Mouse (Mus musculus): ENCODE data around the gene Hormad2.

Hormad2 gene

GRCm38 (mm10) chr11:4340109-4340779 lies 100.7 kb downstream of the Hormad2 start:
- no peak for DNase-seq (ENCODE audit: low spot score)

- DNase-seq (ENCODE audit: low spot score) = no peak
Observed at GRCm38 (mm10) chr11:4339275-4339674, 101.6 kb downstream of the Hormad2 start.

DNA sequence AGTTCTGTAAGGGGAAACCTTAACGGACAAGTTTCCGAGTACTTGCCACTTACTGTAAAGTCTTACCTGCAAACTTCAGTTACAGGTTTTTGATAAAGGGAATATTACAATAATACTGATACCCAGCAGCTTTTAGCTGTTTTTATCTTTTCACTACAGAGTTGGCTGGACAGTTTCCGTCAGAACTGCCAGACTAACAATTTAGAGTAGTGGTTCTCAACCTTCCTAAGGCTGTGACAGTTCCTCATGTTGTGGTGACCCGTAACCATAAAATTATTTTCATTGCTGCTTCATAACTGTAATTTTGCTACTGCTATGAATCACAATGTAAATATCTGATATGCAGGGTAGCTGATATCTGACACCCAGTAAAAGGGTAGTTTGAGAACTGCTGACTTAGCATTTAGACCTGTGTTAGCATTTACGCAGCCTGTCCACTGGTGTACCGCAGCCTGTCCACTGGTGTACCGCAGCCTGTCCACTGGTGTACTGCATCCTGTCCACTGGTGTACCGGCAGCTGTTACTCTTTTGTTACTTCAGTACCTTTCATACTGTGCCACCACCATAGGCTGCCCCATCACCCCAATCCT lies 104.1 kb downstream of the Hormad2 start:
- DNase-seq (ENCODE audit: low spot score) = no peak

GRCm38 (mm10) chr11:4335810-4336692 lies 104.9 kb downstream of the Hormad2 start:
- no peak for DNase-seq (ENCODE audit: low spot score)

DNA sequence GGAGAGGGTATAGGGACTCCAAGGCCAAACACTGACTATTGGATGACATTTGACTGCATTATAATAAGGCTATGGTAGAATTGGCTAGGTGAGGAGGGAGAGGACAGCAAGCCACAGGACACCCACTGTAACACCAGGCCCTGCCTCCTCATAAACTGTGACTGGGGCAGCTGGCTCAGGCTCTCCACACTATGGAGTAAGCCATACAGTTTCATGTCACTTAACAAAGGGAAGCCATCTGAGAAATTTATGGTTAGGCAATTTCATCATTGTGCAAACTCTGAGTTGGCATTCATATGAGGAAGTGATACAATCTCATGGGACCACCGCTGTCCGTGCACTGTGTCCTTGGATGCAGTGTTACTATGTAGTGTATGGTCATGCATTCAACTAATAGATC lies 107.9 kb downstream of the Hormad2 start:
- DNase-seq (ENCODE audit: low spot score) = no peak

GRCm38 (mm10) chr11:4328188-4328587 lies 112.7 kb downstream of the Hormad2 start:
- no peak for DNase-seq (ENCODE audit: low spot score)

GRCm38 (mm10) chr11:4323481-4323880 lies 117.4 kb downstream of the Hormad2 start:
- DNase-seq (ENCODE audit: low spot score) = no peak

DNA sequence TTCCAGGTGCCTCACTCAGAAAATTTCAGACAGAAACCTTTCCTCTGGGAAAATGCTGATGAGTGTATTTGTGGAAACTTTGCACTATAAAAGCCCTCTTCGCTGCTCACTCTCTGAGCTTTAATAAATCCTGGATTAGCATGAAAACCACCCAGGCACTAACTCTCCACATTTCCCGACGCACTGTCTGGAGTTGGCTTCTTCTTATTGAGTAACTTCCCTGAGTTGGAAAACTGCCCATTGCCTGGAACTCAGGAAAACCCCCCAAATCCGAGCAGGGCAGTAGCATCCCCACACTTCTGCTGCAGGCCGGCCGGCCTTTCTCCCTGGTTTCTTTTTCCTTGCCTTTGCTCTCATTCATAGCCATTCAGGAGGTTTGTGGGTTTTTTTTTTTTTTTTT lies 118.0 kb downstream of the Hormad2 start:
- no peak for DNase-seq (ENCODE audit: low spot score)

DNA sequence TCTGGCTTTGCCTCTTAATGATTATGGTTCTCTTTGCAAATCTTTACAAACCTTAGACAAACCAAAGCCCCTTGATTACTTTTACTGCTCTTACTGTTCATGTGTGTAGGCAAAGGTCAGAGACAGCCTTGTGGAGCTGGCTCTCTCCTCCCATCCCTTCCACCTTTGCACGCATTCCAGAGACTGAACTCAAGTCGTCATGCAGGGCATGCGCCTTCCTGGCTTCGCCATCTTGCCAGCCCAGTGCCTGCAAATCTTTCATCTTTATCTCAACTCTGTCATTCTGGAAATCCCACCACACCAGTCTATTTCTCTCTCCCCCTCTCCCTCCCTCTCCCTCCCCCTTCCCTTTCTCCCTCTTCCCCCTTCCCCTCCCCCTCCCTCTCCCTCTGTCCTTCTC lies 120.0 kb downstream of the Hormad2 start:
- no peak for DNase-seq (ENCODE audit: low spot score)

DNA sequence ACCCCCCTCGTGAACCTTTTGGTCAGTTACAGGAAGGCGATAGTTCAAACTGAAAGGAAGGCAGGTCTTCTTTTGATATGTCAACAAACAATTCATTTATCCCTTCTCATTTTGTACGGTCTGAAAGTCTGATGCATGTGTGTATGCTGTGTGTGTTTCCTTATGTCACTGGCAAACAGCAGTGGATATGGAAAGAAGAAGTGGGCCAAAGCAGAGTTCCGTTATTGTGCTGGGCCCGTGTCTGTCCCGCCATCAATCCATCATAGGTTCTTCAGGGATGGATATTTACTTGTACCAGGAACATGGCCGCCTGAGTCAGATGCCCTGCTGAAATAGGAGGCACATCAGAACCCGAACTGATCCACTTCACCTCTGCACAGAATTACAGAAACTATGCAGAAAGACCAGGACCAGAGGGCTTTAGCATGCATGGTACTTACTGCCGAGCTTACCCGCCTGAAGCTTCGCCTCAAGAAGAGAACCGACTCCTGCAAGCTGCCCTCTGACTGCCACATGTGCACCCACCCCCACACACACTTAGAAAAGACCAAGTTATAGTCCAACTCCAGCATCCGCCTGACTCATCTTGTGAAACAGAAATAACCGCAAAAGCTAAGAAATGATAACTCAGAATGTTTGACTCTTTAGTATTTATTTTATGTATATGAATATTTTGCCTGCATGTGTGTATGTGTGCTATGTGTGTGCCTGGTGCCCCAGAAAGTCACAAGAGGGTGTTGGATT lies 121.5 kb downstream of the Hormad2 start:
- no peak for DNase-seq (ENCODE audit: low spot score)

GRCm38 (mm10) chr11:4318011-4318410 lies 122.9 kb downstream of the Hormad2 start:
- no peak for DNase-seq (ENCODE audit: low spot score)

DNA sequence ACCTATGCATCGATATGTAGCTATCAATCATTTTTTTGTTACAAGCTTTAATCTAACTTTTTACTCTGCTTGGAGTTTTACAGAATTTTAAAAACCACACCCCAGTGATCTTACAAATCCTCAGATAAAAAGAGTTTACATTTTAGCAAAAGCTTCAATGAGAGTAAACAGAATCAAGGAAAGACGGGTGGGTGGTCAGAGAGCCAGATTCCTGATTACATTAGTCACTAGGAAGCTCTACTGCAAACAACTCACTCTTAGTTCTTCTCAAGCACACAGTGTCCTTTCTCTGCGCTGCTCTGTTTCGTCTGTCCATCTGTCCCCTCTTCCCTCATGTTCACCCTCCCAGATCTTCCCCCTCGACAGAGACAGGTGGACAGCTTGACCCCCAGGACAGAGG lies 123.6 kb downstream of the Hormad2 start:
- DNase-seq (ENCODE audit: low spot score) = no peak

DNA sequence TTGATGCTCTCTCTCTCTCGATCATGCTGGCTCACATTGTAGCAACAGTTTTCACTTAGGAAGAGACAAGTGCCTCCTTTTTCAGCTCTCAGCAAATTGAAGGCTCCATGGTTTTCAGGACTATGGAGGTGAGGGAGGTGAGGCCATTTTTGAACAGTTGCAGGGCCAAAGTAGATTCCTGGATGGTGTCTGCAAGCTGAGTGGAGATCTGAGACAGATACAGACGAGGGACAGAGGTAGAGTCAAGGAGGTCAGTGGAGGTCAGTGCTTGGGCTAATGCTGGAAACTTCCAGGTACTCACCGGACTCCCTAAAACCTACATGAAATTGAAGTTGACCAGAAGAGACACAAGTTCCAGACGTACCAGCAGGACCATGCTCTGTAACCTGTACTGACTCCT lies 128.7 kb downstream of the Hormad2 start:
- DNase-seq (ENCODE audit: low spot score) = no peak

- no peak for DNase-seq (ENCODE audit: low spot score)
Observed at GRCm38 (mm10) chr11:4310324-4310723, 130.6 kb downstream of the Hormad2 start.

GRCm38 (mm10) chr11:4309613-4310012 lies 131.3 kb downstream of the Hormad2 start:
- no peak for DNase-seq (ENCODE audit: low spot score)

GRCm38 (mm10) chr11:4308514-4309450 lies 132.1 kb downstream of the Hormad2 start:
- no peak for DNase-seq (ENCODE audit: low spot score)

GRCm38 (mm10) chr11:4308060-4308513 lies 132.8 kb downstream of the Hormad2 start:
- DNase-seq (ENCODE audit: low spot score) = no peak

GRCm38 (mm10) chr11:4306086-4306485 lies 134.8 kb downstream of the Hormad2 start:
- no peak for DNase-seq (ENCODE audit: low spot score)

DNA sequence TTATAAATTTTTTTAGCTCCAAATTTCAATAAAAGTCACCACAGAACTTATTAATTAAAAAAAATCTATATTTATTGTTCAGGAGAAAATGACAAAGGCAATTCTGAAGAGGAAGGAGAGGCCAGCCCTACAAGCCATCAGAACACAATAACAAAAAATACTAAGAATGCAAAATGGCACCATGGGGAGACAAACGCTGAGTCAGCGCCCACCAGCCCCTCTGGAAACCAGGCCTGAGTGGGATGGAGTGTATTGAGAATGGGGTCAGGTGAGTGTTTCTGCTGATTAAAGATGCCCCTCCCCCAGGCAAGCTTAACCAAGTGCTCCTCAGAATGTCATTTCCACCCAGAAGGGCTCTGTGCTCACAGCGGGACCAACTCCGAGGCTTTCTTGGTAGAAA lies 135.8 kb downstream of the Hormad2 start:
- no peak for DNase-seq (ENCODE audit: low spot score)

DNA sequence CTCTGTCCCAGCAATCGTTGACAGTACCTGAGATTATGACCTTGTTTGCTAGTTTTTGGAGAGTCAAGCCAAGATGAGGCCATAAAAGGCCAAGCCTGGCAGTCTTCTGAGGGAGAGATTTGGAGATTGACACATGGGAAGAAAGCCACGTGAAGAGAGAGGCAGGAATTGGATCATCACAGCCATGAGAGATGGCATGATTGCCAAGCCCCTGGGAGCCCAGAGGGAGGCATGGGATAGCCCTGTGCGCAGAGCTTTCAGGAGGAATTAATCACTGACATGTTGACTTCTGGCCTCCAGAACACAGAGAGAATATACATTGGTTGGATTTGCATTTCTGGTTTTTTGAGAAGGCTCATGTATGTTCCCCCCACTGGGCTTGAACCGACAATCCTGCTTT lies 136.7 kb downstream of the Hormad2 start:
- DNase-seq (ENCODE audit: low spot score) = no peak

DNA sequence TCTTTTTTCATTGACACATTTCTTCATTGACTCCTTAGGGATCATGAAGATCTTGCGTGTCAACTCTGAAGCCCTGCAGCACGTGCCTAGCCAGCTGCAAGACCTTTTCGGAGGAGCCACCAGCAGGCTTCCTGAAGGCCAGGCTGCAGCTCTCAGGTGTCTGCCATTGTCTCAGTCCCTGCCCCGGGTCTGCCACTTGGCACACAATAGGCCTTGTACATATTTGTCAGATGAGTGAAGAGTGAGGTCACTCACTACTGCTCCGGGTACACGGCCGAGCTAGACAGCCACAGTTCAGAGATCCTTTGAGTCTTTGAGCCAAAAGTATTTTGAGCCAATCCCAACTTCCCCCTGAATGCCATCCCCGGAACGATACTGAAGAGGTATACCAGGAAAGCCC lies 137.9 kb downstream of the Hormad2 start:
- DNase-seq (ENCODE audit: low spot score) = no peak
